Mouse (Mus musculus) stomach, embryonic 16.5 days (tissue): Measurements from ENCODE around the gene Pde10a. TPM values are rescaled to one million over a fixed set of nuclear protein-coding genes. Genes with fewer than 3 reads are reported as not detected.
"Not testable (repeated sequence)": the region's sequence is repeated elsewhere in the genome, so short reads cannot be mapped to it uniquely, and the experiment has no call there.

Experiments
- ATAC-seq: fragments of 200-750 bp; cut with Nextera tagmentation; 2 replicates; pipeline ENCODE4 v1.8.0; 2017; ENCODE audit warnings: moderate number of reproducible peaks, moderate TSS enrichment; ENCODE audit not compliant: insufficient read depth, low FRiP score
- H3K27ac ChIP-seq: fragments of 300-500 bp; sonication (generic); 2 replicates; pipeline ENCODE4 v1.5.1; 2014; ENCODE audit warnings: low read length
- H3K27me3 ChIP-seq: fragments of 300-500 bp; sonication (generic); 2 replicates; pipeline ENCODE4 v1.6.1; 2014; ENCODE audit warnings: low read length, control low read depth, mixed read lengths; ENCODE audit not compliant: control insufficient read depth, insufficient read depth
- H3K36me3 ChIP-seq: fragments of 300-500 bp; sonication (generic); 2 replicates; pipeline ENCODE4 v1.6.1; 2014; ENCODE audit warnings: low read length; ENCODE audit not compliant: control insufficient read depth, insufficient read depth
- H3K4me1 ChIP-seq: fragments of 300-500 bp; sonication (generic); 2 replicates; pipeline ENCODE4 v1.6.1; 2014; ENCODE audit warnings: low read length, control low read depth, mixed read lengths; ENCODE audit not compliant: control insufficient read depth, insufficient read depth
- H3K4me2 ChIP-seq: fragments of 300-500 bp; sonication (generic); 2 replicates; pipeline ENCODE4 v1.6.1; 2014; ENCODE audit warnings: low read depth, low read length, mixed read lengths
- H3K4me3 ChIP-seq: fragments of 300-500 bp; sonication (generic); replicated peaks from 2 replicates; pipeline ENCODE4 v1.5.1; 2014; ENCODE audit warnings: mild to moderate bottlenecking, low read length
- H3K9ac ChIP-seq: fragments of 300-500 bp; sonication (generic); 2 replicates; pipeline ENCODE4 v1.6.1; 2014; ENCODE audit warnings: low read length
- H3K9me3 ChIP-seq: fragments of 300-500 bp; sonication (generic); replicated peaks from 2 replicates; pipeline ENCODE4 v1.6.1; 2016; ENCODE audit warnings: low read length, control low read depth; ENCODE audit not compliant: control insufficient read depth
- WGBS: fragments of 180-500 bp; shearing (Covaris S2); extraction: QIAGEN DNeasy Blood & Tissue Kit; methylation state at CpG from one replicate; pipeline ENCODE4 v1.1.7; 2014; 5-methylcytosine and 5-hydroxymethylcytosine counted together
- polyA plus RNA-seq: library from polyadenylated mRNA; unstranded; fragments of >200 nt; fragmentation: Nextera tagmentation; extraction: Ambion mirVana; gene quantifications from 2 replicates; pipeline ENCODE4 v1.2.1, GENCODE M21; 2015

The Pde10a gene
- polyA plus RNA-seq, 1 experiment from 2014 or later = 1.2 TPM

- ATAC-seq = no peak
- H3K4me3 ChIP-seq = no peak overlapping the region
Observed at GRCm38 (mm10) chr17:8708006-8708405, 182.8 kb downstream of the Pde10a start.

GRCm38 (mm10) chr17:8712734-8713133 is 187.6 kb downstream of the Pde10a start:
- H3K4me2 ChIP-seq, H3K4me1 ChIP-seq, H3K4me3 ChIP-seq, H3K9ac ChIP-seq, H3K27ac ChIP-seq, ATAC-seq, H3K27me3 ChIP-seq, H3K9me3 ChIP-seq, H3K36me3 ChIP-seq: not testable (repeated sequence)
- WGBS = 87% methylated on average over 2 of the region's 2 CpGs

More at GRCm38 (mm10) chr17:8708006-8708405, 182.8 kb downstream of the Pde10a start:
- Histone ChIP-seq H3K4me1 (no peaks in the 10 kb centered on the region), H3K9ac (no peak overlapping the region), H3K4me2 (no peak overlapping the region), H3K36me3 (no peaks in the 10 kb centered on the region), H3K27me3 (no peaks in the 10 kb centered on the region), H3K9me3 (no peaks in the 10 kb centered on the region), H3K27ac (no peak overlapping the region)

GRCm38 (mm10) chr17:8720961-8721360 is 195.8 kb downstream of the Pde10a start:
- H3K27me3 ChIP-seq = no peaks in the 10 kb centered on the region
- H3K36me3 ChIP-seq = no peaks in the 10 kb centered on the region
- no peak overlapping the region for H3K4me3 ChIP-seq
- no peak overlapping the region for H3K4me2 ChIP-seq
- WGBS = 75% methylated on average over 10 of the region's 10 CpGs
- H3K9ac ChIP-seq = no peak overlapping the region
- H3K4me1 ChIP-seq = no peaks in the 10 kb centered on the region
- no peak for ATAC-seq
- no peaks in the 10 kb centered on the region for H3K9me3 ChIP-seq
- H3K27ac ChIP-seq = no peak overlapping the region

GRCm38 (mm10) chr17:8724464-8724974 is 199.3 kb downstream of the Pde10a start:
- Histone ChIP-seq H3K4me2 (no peak overlapping the region), H3K4me3 (no peak overlapping the region), H3K27ac (no peak overlapping the region), H3K4me1 (no peaks in the 10 kb centered on the region), H3K27me3 (no peaks in the 10 kb centered on the region), H3K9me3 (no peaks in the 10 kb centered on the region), H3K36me3 (no peaks in the 10 kb centered on the region), H3K9ac (no peak overlapping the region)
- 82% methylated on average over 8 of the region's 8 CpGs for WGBS
- ATAC-seq = no peak

GRCm38 (mm10) chr17:8728646-8729045 is 203.5 kb downstream of the Pde10a start:
- no peaks in the 10 kb centered on the region for H3K9me3 ChIP-seq
- H3K4me2 ChIP-seq = no peak overlapping the region
- ATAC-seq = no peak
- no peaks in the 10 kb centered on the region for H3K36me3 ChIP-seq
- no peak overlapping the region for H3K9ac ChIP-seq
- H3K4me3 ChIP-seq = no peak overlapping the region
- WGBS = 42% methylated on average over 7 of the region's 7 CpGs
- no peaks in the 10 kb centered on the region for H3K4me1 ChIP-seq
- H3K27ac ChIP-seq = no peak overlapping the region
- no peaks in the 10 kb centered on the region for H3K27me3 ChIP-seq

- H3K4me1 ChIP-seq = no peaks in the 10 kb centered on the region
- no peaks in the 10 kb centered on the region for H3K27me3 ChIP-seq
- 72% methylated on average over 7 of the region's 7 CpGs for WGBS
- no peak for ATAC-seq
- no peaks in the 10 kb centered on the region for H3K9me3 ChIP-seq
- H3K36me3 ChIP-seq = no peaks in the 10 kb centered on the region
- H3K9ac ChIP-seq = no peak overlapping the region
- no peak overlapping the region for H3K27ac ChIP-seq
- no peak overlapping the region for H3K4me2 ChIP-seq
- no peak overlapping the region for H3K4me3 ChIP-seq
Observed at GRCm38 (mm10) chr17:8729808-8730207, 204.6 kb downstream of the Pde10a start.

- Histone ChIP-seq H3K36me3 (no peaks in the 10 kb centered on the region), H3K27me3 (no peaks in the 10 kb centered on the region), H3K4me3 (no peak overlapping the region), H3K9ac (no peak overlapping the region), H3K4me2 (no peak overlapping the region), H3K27ac (no peak overlapping the region), H3K9me3 (no peaks in the 10 kb centered on the region), H3K4me1 (no peaks in the 10 kb centered on the region)
- 62% methylated on average over 6 of the region's 6 CpGs for WGBS
- no peak for ATAC-seq
Observed at GRCm38 (mm10) chr17:8731073-8731472, 205.9 kb downstream of the Pde10a start.

GRCm38 (mm10) chr17:8736259-8736658 is 211.1 kb downstream of the Pde10a start:
- H3K4me2 ChIP-seq = no peak overlapping the region
- no peak overlapping the region for H3K9ac ChIP-seq
- 78% methylated on average over 6 of the region's 6 CpGs for WGBS
- ATAC-seq = no peak
- H3K36me3 ChIP-seq = no peaks in the 10 kb centered on the region
- H3K27ac ChIP-seq = no peak overlapping the region
- H3K27me3 ChIP-seq = no peaks in the 10 kb centered on the region
- no peak overlapping the region for H3K4me3 ChIP-seq
- no peaks in the 10 kb centered on the region for H3K4me1 ChIP-seq
- no peaks in the 10 kb centered on the region for H3K9me3 ChIP-seq

GRCm38 (mm10) chr17:8742772-8743171 is 217.6 kb downstream of the Pde10a start:
- no peak for ATAC-seq

GRCm38 (mm10) chr17:8745334-8745733 is 220.2 kb downstream of the Pde10a start:
- no peaks in the 10 kb centered on the region for H3K36me3 ChIP-seq
- no peak overlapping the region for H3K27ac ChIP-seq
- ATAC-seq = no peak
- WGBS = 57% methylated on average over 1 of the region's 1 CpGs
- H3K4me3 ChIP-seq = no peak overlapping the region
- no peaks in the 10 kb centered on the region for H3K4me1 ChIP-seq
- no peak overlapping the region for H3K4me2 ChIP-seq
- no peaks in the 10 kb centered on the region for H3K9me3 ChIP-seq
- H3K27me3 ChIP-seq = no peaks in the 10 kb centered on the region
- H3K9ac ChIP-seq = no peak overlapping the region

More at GRCm38 (mm10) chr17:8742772-8743171, 217.6 kb downstream of the Pde10a start:
- no peak overlapping the region for H3K27ac ChIP-seq
- no peaks in the 10 kb centered on the region for H3K27me3 ChIP-seq
- no peak overlapping the region for H3K9ac ChIP-seq
- no peak overlapping the region for H3K4me3 ChIP-seq
- no peaks in the 10 kb centered on the region for H3K9me3 ChIP-seq
- no peaks in the 10 kb centered on the region for H3K4me1 ChIP-seq
- WGBS = 85% methylated on average over 3 of the region's 3 CpGs
- H3K4me2 ChIP-seq = no peak overlapping the region
- H3K36me3 ChIP-seq = no peaks in the 10 kb centered on the region
